Mouse (Mus musculus) forebrain, postnatal 0 days (tissue): Measurements from ENCODE around the gene 4833439L19Rik. TPM values are rescaled to one million over a fixed set of nuclear protein-coding genes. Genes with fewer than 3 reads are reported as not detected.

Source experiments
- ATAC-seq: fragments of 200-750 bp; cut with Nextera tagmentation; 2 replicates; pipeline ENCODE4 v1.8.0; 2017; ENCODE audit warnings: mild to moderate bottlenecking, moderate library complexity
- DNase-seq: peaks from one replicate; pipeline ENCODE4 v3.0.0-alpha.2; 2015
- H3K27ac ChIP-seq: fragments of 300-500 bp; sonication (generic); 2 replicates; pipeline ENCODE4 v1.5.1; 2014; ENCODE audit warnings: low read depth, mild to moderate bottlenecking, antibody characterized with exemption, low read length, moderate library complexity, mixed read lengths
- H3K27me3 ChIP-seq: fragments of 300-500 bp; sonication (generic); 2 replicates; pipeline ENCODE4 v1.6.1; 2014; ENCODE audit warnings: mild to moderate bottlenecking, low read length, mixed read lengths; ENCODE audit not compliant: insufficient read depth
- H3K36me3 ChIP-seq: fragments of 300-500 bp; sonication (generic); 2 replicates; pipeline ENCODE4 v1.6.1; 2014; ENCODE audit warnings: mild to moderate bottlenecking, moderate library complexity; ENCODE audit not compliant: insufficient read depth
- H3K4me1 ChIP-seq: fragments of 300-500 bp; sonication (generic); 2 replicates; pipeline ENCODE4 v1.6.1; 2014; ENCODE audit warnings: antibody characterized with exemption; ENCODE audit not compliant: insufficient read depth
- H3K4me2 ChIP-seq: fragments of 300-500 bp; sonication (generic); 2 replicates; pipeline ENCODE4 v1.6.1; 2014; ENCODE audit warnings: low read depth, mild to moderate bottlenecking, moderate library complexity
- H3K4me3 ChIP-seq: fragments of 300-500 bp; sonication (generic); 2 replicates; pipeline ENCODE4 v1.5.1; 2014; ENCODE audit warnings: low read depth, low read length, mixed read lengths
- H3K9ac ChIP-seq: fragments of 300-500 bp; sonication (generic); 2 replicates; pipeline ENCODE4 v1.6.1; 2014; ENCODE audit warnings: mild to moderate bottlenecking
- H3K9me3 ChIP-seq: fragments of 300-500 bp; sonication (generic); 2 replicates; pipeline ENCODE4 v1.6.1; 2016; ENCODE audit warnings: low read length
- CTCF ChIP-seq: sonication (generic); IDR thresholded peaks from 2 replicates; pipeline ENCODE4 v1.5.1; 2016; ENCODE audit warnings: antibody characterized with exemption, control low read depth, low read depth
- whole genome bisulfite sequencing: fragments of 180-500 bp; shearing (Covaris S2); extraction: QIAGEN DNeasy Blood & Tissue Kit; methylation state at CpG from one replicate; pipeline ENCODE4 v1.1.7; 2014; 5-methylcytosine and 5-hydroxymethylcytosine counted together
- polyA plus RNA-seq: library from polyadenylated mRNA; unstranded; fragments of >200 nt; fragmentation: Nextera tagmentation; extraction: Ambion mirVana; gene quantifications from 2 replicates; pipeline ENCODE4 v1.2.1, GENCODE M21; 2015
- total RNA-seq: library from RNA; depleted of rRNA; stranded (reverse); fragments of >200 nt; gene quantifications from 2 replicates; pipeline ENCODE4 v1.2.3, GENCODE M21; 2014

Gene 4833439L19Rik
- total and polyA plus RNA-seq, 2 experiments from 2014 or later: 184 to 263 TPM

DNA sequence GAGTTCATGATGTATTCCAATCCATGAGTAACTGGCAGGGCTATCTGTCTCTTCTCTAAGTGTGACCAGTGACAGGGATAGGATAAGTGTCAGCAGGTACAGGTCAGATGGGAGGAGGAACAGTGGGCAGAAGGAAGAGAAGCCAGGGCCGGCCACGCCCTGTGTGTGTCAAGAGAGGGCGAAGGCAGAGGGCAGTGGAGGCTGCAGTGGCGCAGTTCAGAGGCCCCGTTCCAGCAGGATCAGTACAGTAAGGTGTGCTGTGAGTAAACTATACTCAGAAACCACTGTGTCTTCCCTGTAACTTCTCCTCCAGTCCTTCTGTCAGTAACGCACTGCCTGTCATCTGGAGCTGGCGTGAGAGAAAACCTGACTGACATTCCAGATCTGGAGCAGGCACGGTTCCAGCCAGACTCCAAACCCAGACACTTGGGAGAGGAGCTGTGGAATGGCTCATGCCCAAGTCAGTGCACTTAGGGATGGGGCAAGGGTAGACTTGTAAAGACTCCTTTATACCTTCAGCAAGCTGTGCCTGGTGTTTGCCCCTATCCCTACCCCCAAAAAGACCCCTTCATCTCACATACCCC is 31.0 kb upstream of the 4833439L19Rik start:
- H3K27ac ChIP-seq: no peak overlapping the region
- no peak overlapping the region for H3K4me2 ChIP-seq
- no peak for TF ChIP-seq CTCF
- no peaks in the 10 kb centered on the region for H3K9me3 ChIP-seq
- H3K4me3 ChIP-seq: no peak overlapping the region
- H3K9ac ChIP-seq: no peak overlapping the region
- no peaks in the 10 kb centered on the region for H3K27me3 ChIP-seq
- ATAC-seq (no peak), DNase-seq (no peak)
- H3K4me1 ChIP-seq: peaks cover 5% of the 10 kb centered on the region; the same call in 1 of the 2 replicates
- WGBS: 78% methylated on average over 8 of the region's 8 CpGs
- peaks cover 54% of the 10 kb centered on the region for H3K36me3 ChIP-seq

DNA sequence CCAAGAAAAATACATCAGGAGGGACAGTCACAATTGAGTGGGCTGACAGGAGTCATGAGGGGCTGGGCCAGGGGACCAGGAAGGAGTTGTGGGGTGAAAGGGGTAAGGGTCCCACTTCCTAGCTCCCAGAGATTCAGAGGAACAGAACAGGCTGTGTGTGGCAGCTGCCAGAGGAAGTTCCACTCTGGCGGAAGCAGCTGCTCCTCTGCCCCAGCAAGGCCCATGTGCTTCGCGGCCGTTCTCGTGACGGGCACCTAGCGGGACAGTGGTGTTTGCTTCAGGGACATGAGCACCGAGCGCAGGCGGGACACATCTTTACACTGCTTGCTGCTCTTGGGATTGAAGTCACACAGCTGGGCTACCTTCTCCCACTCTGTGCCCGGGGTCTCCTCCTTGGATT is 28.4 kb upstream of the 4833439L19Rik start:
- DNase-seq (no peak), ATAC-seq (no peak)
- peaks cover 50% of the 10 kb centered on the region for H3K36me3 ChIP-seq
- H3K9ac ChIP-seq: no peak overlapping the region
- H3K27ac ChIP-seq: no peak overlapping the region
- WGBS: 86% methylated on average over 11 of the region's 11 CpGs
- no peak overlapping the region for H3K4me3 ChIP-seq
- TF ChIP-seq CTCF: no peak
- no peak overlapping the region for H3K4me2 ChIP-seq
- H3K27me3 ChIP-seq: no peaks in the 10 kb centered on the region
- H3K9me3 ChIP-seq: no peaks in the 10 kb centered on the region
- peaks cover 8% of the 10 kb centered on the region; the same call in 1 of the 2 replicates for H3K4me1 ChIP-seq

DNA sequence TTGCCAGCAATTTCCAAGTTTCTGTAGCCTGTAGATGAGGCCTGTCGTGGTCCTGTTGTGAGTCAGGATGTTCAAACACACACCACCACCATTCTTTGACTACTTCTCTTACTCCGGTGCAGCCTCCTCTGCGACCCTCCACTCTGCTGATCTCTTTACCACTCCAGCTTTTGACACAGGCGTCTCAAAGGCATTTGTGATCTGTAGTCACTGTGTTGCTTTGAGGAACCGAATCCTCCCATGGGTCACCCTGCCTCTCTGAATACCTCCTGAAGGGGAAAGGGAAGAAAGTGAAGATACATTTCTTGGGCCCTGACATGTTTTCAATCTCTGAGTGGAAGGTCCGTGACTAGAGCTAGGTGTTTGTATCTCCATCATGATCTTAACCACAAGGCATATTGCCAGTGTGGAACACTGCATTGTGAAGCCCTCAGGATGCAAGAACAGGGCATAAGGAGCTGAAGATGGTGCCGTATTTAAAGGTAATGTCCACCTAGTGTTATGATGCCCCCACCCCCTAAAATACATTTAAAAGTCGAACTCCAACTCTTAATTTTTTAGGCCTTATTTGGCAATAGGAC is 26.6 kb upstream of the 4833439L19Rik start:
- 95% methylated on average over 8 of the region's 8 CpGs for WGBS

DNA sequence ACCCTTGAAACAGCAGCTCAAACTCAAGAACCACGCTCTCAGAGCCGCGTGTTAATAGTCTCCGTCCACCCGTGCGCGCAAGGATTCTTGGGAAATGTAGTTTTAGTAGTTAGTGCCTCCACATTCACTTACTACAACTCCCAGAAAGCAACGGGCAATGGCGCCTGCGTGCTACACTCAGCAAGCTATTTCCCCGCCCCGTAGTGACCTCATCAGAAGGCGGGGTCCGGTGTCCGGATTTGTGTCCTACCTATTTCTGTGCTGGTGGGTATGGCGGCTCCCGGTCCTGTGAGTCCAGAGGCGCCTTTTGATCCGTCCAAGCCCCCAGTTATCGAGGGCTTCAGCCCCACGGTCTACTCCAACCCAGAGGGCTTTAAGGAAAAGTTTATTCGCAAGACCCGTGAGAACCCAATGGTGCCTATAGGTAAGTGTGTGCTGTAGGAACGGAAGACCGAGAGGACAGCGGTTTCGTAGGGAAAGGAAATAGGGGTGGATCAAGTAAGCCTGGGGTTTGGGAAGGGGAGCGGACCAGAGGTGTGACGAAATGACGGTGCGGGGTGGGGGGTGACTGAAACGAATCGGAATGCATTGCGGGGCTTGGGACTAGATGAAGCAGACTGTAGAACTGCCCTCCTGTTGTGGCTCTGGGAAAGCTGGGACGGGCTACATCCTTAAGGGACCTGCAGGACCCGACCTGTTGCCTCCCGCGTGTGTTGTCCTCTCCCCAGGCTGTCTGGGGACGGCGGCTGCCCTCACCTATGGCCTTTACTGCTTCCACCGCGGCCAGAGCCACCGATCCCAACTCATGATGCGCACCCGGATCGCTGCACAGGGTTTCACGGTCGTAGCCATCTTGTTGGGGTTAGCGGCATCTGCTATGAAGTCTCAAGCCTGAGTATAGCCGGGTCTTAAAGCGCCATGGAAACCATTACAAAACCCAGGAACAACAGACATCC is 25.0 kb upstream of the 4833439L19Rik start, which contains the start of the genes Nop16 and Higd2a:
Nop16 (minus strand) TSS at position 95 of the 956 bp plus-strand sequence.
Higd2a (plus strand) TSS at position 212 of the 956 bp plus-strand sequence.
- DNase-seq (peak; percentile 98), ATAC-seq (peak; percentile 96)
- Histone ChIP-seq H3K27ac (peak within 1 kb of the TSS; percentile 90), H3K4me1 (peaks cover 9% of the 10 kb centered on the region; the same call in 1 of the 2 replicates), H3K9me3 (no peaks in the 10 kb centered on the region), H3K9ac (peak within 1 kb of the TSS; percentile 79), H3K4me2 (peak within 1 kb of the TSS; percentile 74), H3K27me3 (no peaks in the 10 kb centered on the region), H3K36me3 (peaks cover 33% of the 10 kb centered on the region), H3K4me3 (peak within 1 kb of the TSS; percentile 62)
- no peak for TF ChIP-seq CTCF
- WGBS: 1% methylated on average over 51 of the region's 51 CpGs

More for the DNA sequence above, 26.6 kb upstream of the 4833439L19Rik start:
- ATAC-seq: no peak
- no peak overlapping the region for H3K4me3 ChIP-seq
- H3K4me1 ChIP-seq: peaks cover 9% of the 10 kb centered on the region; the same call in 1 of the 2 replicates
- DNase-seq: no peak
- H3K36me3 ChIP-seq: peaks cover 38% of the 10 kb centered on the region
- no peak for TF ChIP-seq CTCF
- peak overlapping the region; percentile 74 for H3K4me2 ChIP-seq
- no peak overlapping the region for H3K27ac ChIP-seq
- H3K27me3 ChIP-seq: no peaks in the 10 kb centered on the region
- no peaks in the 10 kb centered on the region for H3K9me3 ChIP-seq
- H3K9ac ChIP-seq: no peak overlapping the region

DNA sequence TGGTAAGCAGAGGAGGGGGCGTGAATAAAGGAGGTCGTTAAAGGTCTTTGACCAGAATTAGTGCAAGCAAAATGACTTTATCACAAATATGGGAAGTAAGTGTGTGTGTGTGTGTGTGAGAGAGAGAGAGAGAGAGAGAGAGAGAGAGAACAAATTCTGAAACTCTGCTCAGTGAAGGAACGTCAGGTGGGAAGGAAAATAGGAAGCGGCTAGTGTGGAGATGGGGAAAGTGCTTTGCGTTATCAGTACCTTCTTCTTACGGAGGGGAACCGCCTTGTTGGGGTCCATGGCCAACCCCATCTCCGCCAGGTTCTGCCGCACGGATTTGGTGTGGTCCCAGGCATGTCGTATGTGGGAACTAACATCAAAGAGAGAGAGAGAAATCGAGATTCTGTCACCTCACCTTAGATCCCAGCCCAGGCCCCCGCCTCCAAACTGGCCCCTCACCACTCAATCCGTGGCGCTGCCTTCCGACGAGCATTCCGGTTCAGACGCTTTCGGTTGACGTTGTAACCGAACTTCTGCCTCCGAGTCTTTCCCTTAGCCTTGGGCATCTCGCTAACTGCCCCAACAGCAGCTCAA is 24.3 kb upstream of the 4833439L19Rik start:
- ATAC-seq: peak; percentile 5
- no peaks in the 10 kb centered on the region for H3K9me3 ChIP-seq
- peaks cover 9% of the 10 kb centered on the region; the same call in 1 of the 2 replicates for H3K4me1 ChIP-seq
- H3K27ac ChIP-seq: peak overlapping the region; percentile 90; the same call in 1 of the 2 replicates
- no peaks in the 10 kb centered on the region for H3K27me3 ChIP-seq
- H3K36me3 ChIP-seq: peaks cover 34% of the 10 kb centered on the region
- peak overlapping the region; percentile 79 for H3K9ac ChIP-seq
- TF ChIP-seq CTCF: no peak
- peak overlapping the region; percentile 62 for H3K4me3 ChIP-seq
- no peak for DNase-seq
- H3K4me2 ChIP-seq: peak overlapping the region; percentile 74
- WGBS: 2% methylated on average over 24 of the region's 24 CpGs

DNA sequence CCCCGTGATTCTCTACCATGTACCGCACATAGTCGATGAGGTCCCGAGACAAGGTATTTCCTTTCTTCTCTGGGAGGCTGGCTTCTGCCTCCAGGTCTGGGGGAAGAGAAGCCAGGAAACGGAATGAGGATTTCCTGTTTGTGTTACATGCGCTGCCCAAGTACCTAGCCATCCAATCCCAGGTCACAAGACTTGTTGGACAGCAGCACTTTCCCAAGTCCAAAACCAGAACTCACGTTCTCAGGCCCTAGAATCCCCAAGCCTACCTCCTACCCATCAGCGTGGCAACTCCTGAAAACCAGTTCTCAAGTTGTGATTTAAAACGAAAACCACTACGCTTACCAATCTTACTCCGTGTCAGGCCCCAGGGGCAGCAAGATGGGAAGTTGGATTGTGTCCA is 20.6 kb upstream of the 4833439L19Rik start:
- Histone ChIP-seq H3K4me3 (no peak overlapping the region), H3K4me1 (0 out of 2 replicates have a peak, but pooled peaks cover 4% of the 10 kb centered on the region), H3K27me3 (no peaks in the 10 kb centered on the region), H3K36me3 (peaks cover 55% of the 10 kb centered on the region), H3K27ac (no peak overlapping the region), H3K4me2 (no peak overlapping the region), H3K9me3 (no peaks in the 10 kb centered on the region), H3K9ac (no peak overlapping the region)
- no peak for TF ChIP-seq CTCF
- WGBS: 93% methylated on average over 11 of the region's 11 CpGs
- DNase-seq: no peak
- ATAC-seq: no peak
